In genomic region chr6:91746776-91747175, GRCm38 (mm10) we compare ENCODE assay signal across 11 mouse cellular contexts.
"Had no signal": no experiment of that assay in that cellular context is flagged by ENCODE, and none has a peak within 500 bp of the region (broad histone marks: within the 10 kb centered on the region; RNA-seq: fewer than 3 reads in every experiment).

No protein-coding gene starts in this region.

- H3K9ac ChIP-seq: liver, embryonic 15.5 days; neural tube, embryonic 15.5 days had no signal

- H3K4me2 ChIP-seq: liver, embryonic 11.5 days; liver, embryonic 15.5 days; neural tube, embryonic 15.5 days had no signal

- H3K9me3 ChIP-seq: limb, embryonic 10.5 days; liver, embryonic 15.5 days; neural tube, embryonic 15.5 days had no signal

- H3K4me3 ChIP-seq: limb, embryonic 10.5 days; liver, embryonic 15.5 days; midbrain, embryonic 10.5 days; myocyte; neural tube, embryonic 15.5 days had no signal

- H3K27me3 ChIP-seq: liver, embryonic 15.5 days; neural tube, embryonic 15.5 days had no signal

- H3K27ac ChIP-seq: limb, embryonic 10.5 days; liver, embryonic 15.5 days; midbrain, embryonic 10.5 days; neural tube, embryonic 15.5 days had no signal

- H3K4me1 ChIP-seq: limb, embryonic 10.5 days; liver, embryonic 15.5 days had no signal

- DNase-seq: lung, adult 2 months; lung, postnatal 10 days; midbrain, embryonic 14.5 days; retina, postnatal 1 day; thymus, postnatal 4 days had no signal
